Mouse (Mus musculus) spleen, adult 2 months (tissue): ENCODE measurements at regions not wholly inside any gene's neighbourhood (a gene's known extent, or its start where the extent isn't known, plus 50 kb on each side); places are given as distances from the start of the nearest gene placed in this dataset.

Source experiments
- CTCF ChIP-seq: fragments of 200-500 bp; IDR thresholded peaks from 2 replicates; pipeline ENCODE4 v1.5.1; 2011; ENCODE audit warnings: mild to moderate bottlenecking, inconsistent platforms; ENCODE audit not compliant: insufficient read depth, insufficient read length, insufficient replicate concordance; ENCODE audit errors: extremely low read depth
- POLR2A ChIP-seq: fragments of 200-500 bp; IDR thresholded peaks from 2 replicates; pipeline ENCODE4 v1.6.1; 2011; ENCODE audit warnings: low read depth, low read length, inconsistent platforms

DNA sequence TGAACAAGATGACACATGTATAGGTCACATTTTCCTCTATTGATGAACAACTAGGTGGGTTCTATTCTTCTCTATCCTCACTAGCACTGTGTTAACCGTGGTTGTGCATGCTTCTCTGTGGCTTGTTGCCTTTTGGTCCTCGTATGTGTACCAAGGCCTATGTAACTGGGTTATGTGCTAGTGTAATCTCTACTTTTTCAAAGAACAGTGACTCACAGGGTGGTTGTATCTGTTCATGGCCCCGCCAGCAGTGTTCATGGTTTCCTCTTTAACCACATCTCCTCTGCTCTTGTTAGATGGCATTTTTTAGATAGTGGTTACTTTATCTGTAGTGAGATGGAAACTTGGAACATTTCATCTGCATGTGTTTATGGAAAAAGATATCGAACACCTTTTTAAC lies 304.9 kb upstream of the Zfp637 start:
- no peak for TF ChIP-seq POLR2A
- TF ChIP-seq CTCF, result no peak
